Mouse (Mus musculus) layer of hippocampus, adult 8-10 months (tissue): ENCODE measurements around the gene Pex3. TPM values are rescaled to one million over a fixed set of nuclear protein-coding genes. Genes with fewer than 3 reads are reported as not detected.
A peak's percentile ranks its signal among the peaks of the same experiment; 100 is the strongest.
"Not testable (repeated sequence)": the region's sequence is repeated elsewhere in the genome, so short reads cannot be mapped to it uniquely, and the experiment has no call there.

ENCODE experiments used
- DNase-seq, 2 experiments: peaks; one replicate each; pipeline ENCODE4 v3.0.0; 2022; ENCODE audit warnings: low spot score in 2 of 2
- total RNA-seq, 4 experiments: library from RNA; stranded (reverse); gene quantifications; 2 replicates each; pipeline ENCODE4 v1.2.4; 2022

Pex3 gene
- total RNA-seq, 4 experiments from 2014 or later: 26.3 to 34.2 (median 29.6) TPM

GRCm38 (mm10) chr10:13536706-13537105 lies 16.2 kb downstream of the Pex3 start:
- DNase-seq: no peak

- no peak for DNase-seq
These were observed 18.2 kb downstream of the Pex3 start for GRCm38 (mm10) chr10:13534751-13535150.

- DNase-seq: no peak
These were observed 24.8 kb downstream of the Pex3 start for GRCm38 (mm10) chr10:13528155-13528554.

- no peak for DNase-seq
These were observed 31.1 kb downstream of the Pex3 start for GRCm38 (mm10) chr10:13521857-13522256.

GRCm38 (mm10) chr10:13502371-13502770 lies 50.6 kb downstream of the Pex3 start:
- DNase-seq: no peak

GRCm38 (mm10) chr10:13501533-13501932 lies 51.4 kb downstream of the Pex3 start:
- not testable (repeated sequence) for DNase-seq

GRCm38 (mm10) chr10:13500938-13501496 lies 51.9 kb downstream of the Pex3 start:
- DNase-seq: peak; percentile 81 to 86

GRCm38 (mm10) chr10:13500473-13500872 lies 52.5 kb downstream of the Pex3 start:
- DNase-seq: no peak

- no peak for DNase-seq
These were observed 53.6 kb downstream of the Pex3 start, which contains the start of gene Fuca2 for GRCm38 (mm10) chr10:13499331-13499730. Gene Fuca2 (plus strand): TSS chr10:13499540.

- no peak for DNase-seq
These were observed 56.6 kb downstream of the Pex3 start for GRCm38 (mm10) chr10:13496315-13496714.

GRCm38 (mm10) chr10:13493978-13494686 lies 58.8 kb downstream of the Pex3 start:
- no peak for DNase-seq

GRCm38 (mm10) chr10:13489671-13490070 lies 63.3 kb downstream of the Pex3 start:
- no peak for DNase-seq

GRCm38 (mm10) chr10:13485958-13486357 lies 67.0 kb downstream of the Pex3 start:
- DNase-seq: no peak

- no peak for DNase-seq
These were observed 73.6 kb downstream of the Pex3 start for GRCm38 (mm10) chr10:13479341-13479740.

- no peak for DNase-seq
These were observed 77.8 kb downstream of the Pex3 start for GRCm38 (mm10) chr10:13475121-13475520.

- no peak for DNase-seq
These were observed 78.4 kb downstream of the Pex3 start for GRCm38 (mm10) chr10:13474568-13474955.

Other genes starting within 250 kb of the Pex3 start
- gene Phactr2, start 78.7 kb downstream of the Pex3 start, total RNA-seq: 10 to 100 TPM; 24.3 to 27.5 (median 25.4) TPM
- 10 to 100 TPM; 42.0 to 52.9 (median 50.2) TPM for gene Fuca2, start 53.6 kb downstream of the Pex3 start, total RNA-seq
- 10 to 100 TPM in 2 of 4 experiments, 1 to 10 TPM in 2; 7.3 to 11.5 (median 8.9) TPM for gene Adat2, start 248 bp downstream of the Pex3 start, total RNA-seq